Mouse (Mus musculus) neural tube, embryonic 14.5 days (tissue): ENCODE results near the gene Rad9b. TPM values are rescaled to one million over a fixed set of nuclear protein-coding genes. Genes with fewer than 3 reads are reported as not detected.
A peak's percentile ranks its signal among the peaks of the same experiment; 100 is the strongest.

Source experiments
- ATAC-seq: fragments of 200-750 bp; cut with Nextera tagmentation; 2 replicates; pipeline ENCODE4 v1.8.0; 2017; ENCODE audit warnings: low read depth, mild to moderate bottlenecking, moderate TSS enrichment, moderate library complexity
- H3K27ac ChIP-seq: fragments of 300-500 bp; sonication (generic); 2 replicates; pipeline ENCODE4 v1.5.1; 2014; ENCODE audit warnings: low read depth, mild to moderate bottlenecking, control low read depth, low read length, moderate library complexity, mixed read lengths
- H3K27me3 ChIP-seq: fragments of 300-500 bp; sonication (generic); 2 replicates; pipeline ENCODE4 v1.6.1; 2014; ENCODE audit warnings: low read length; ENCODE audit not compliant: control insufficient read depth, insufficient read depth
- H3K36me3 ChIP-seq: fragments of 300-500 bp; sonication (generic); 2 replicates; pipeline ENCODE4 v1.6.1; 2014; ENCODE audit warnings: low read length, mixed read lengths; ENCODE audit not compliant: control insufficient read depth, insufficient read depth
- H3K4me1 ChIP-seq: fragments of 300-500 bp; sonication (generic); 2 replicates; pipeline ENCODE4 v1.6.1; 2014; ENCODE audit warnings: low read length; ENCODE audit not compliant: control insufficient read depth, insufficient read depth
- H3K4me2 ChIP-seq: fragments of 300-500 bp; sonication (generic); 2 replicates; pipeline ENCODE4 v1.6.1; 2014; ENCODE audit warnings: mild to moderate bottlenecking, low read depth, low read length, control low read depth
- H3K4me3 ChIP-seq: fragments of 300-500 bp; sonication (generic); 2 replicates; pipeline ENCODE4 v1.5.1; 2014; ENCODE audit warnings: low read depth, low read length, control low read depth, mixed read lengths
- H3K9ac ChIP-seq: fragments of 300-500 bp; sonication (generic); replicated peaks from 2 replicates; pipeline ENCODE4 v1.6.1; 2014; ENCODE audit warnings: low read depth, mild to moderate bottlenecking, control low read depth, low read length, mixed read lengths
- H3K9me3 ChIP-seq: fragments of 300-500 bp; sonication (generic); 2 replicates; pipeline ENCODE4 v1.6.1; 2016; ENCODE audit warnings: low read length; ENCODE audit not compliant: control insufficient read depth
- WGBS: fragments of 180-500 bp; shearing (Covaris S2); extraction: QIAGEN DNeasy Blood & Tissue Kit; methylation state at CpG from one replicate; pipeline ENCODE4 v1.1.7; 2014; 5-methylcytosine and 5-hydroxymethylcytosine counted together
- polyA plus RNA-seq: library from polyadenylated mRNA; unstranded; fragments of >200 nt; fragmentation: Nextera tagmentation; extraction: Ambion mirVana; gene quantifications from 2 replicates; pipeline ENCODE4 v1.2.1, GENCODE M21; 2014

Rad9b gene
- polyA plus RNA-seq, 1 experiment from 2014 or later, result 24.7 TPM

GRCm38 (mm10) chr5:122294219-122294735, 59.8 kb downstream of the Rad9b start:
- Histone ChIP-seq H3K27me3 (no peaks in the 10 kb centered on the region), H3K36me3 (no peaks in the 10 kb centered on the region), H3K4me2 (no peak overlapping the region), H3K9ac (no peak overlapping the region), H3K4me3 (no peak overlapping the region), H3K9me3 (no peaks in the 10 kb centered on the region), H3K4me1 (peaks cover 12% of the 10 kb centered on the region), H3K27ac (no peak overlapping the region)
- WGBS, result 42% methylated on average over 3 of the region's 3 CpGs
- no peak for ATAC-seq

- ATAC-seq, result no peak
- H3K9me3 ChIP-seq, result no peaks in the 10 kb centered on the region
- H3K36me3 ChIP-seq, result no peaks in the 10 kb centered on the region
- no peaks in the 10 kb centered on the region for H3K27me3 ChIP-seq
- H3K9ac ChIP-seq, result no peak overlapping the region
- peaks cover 12% of the 10 kb centered on the region for H3K4me1 ChIP-seq
- no peak overlapping the region for H3K27ac ChIP-seq
- H3K4me2 ChIP-seq, result no peak overlapping the region
- no peak overlapping the region for H3K4me3 ChIP-seq
- WGBS, result 77% methylated on average over 6 of the region's 6 CpGs
These were observed 60.9 kb downstream of the Rad9b start for GRCm38 (mm10) chr5:122293131-122293530.

- H3K36me3 ChIP-seq, result no peaks in the 10 kb centered on the region
- no peak overlapping the region for H3K27ac ChIP-seq
- H3K9me3 ChIP-seq, result no peaks in the 10 kb centered on the region
- WGBS, result 76% methylated on average over 17 of the region's 17 CpGs
- no peak overlapping the region for H3K4me2 ChIP-seq
- ATAC-seq, result no peak
- no peaks in the 10 kb centered on the region for H3K27me3 ChIP-seq
- H3K4me3 ChIP-seq, result no peak overlapping the region
- H3K4me1 ChIP-seq, result peaks cover 12% of the 10 kb centered on the region
- H3K9ac ChIP-seq, result no peak overlapping the region
These were observed 62.3 kb downstream of the Rad9b start for GRCm38 (mm10) chr5:122291553-122292339.

GRCm38 (mm10) chr5:122291149-122291548, 62.9 kb downstream of the Rad9b start:
- no peak overlapping the region for H3K4me2 ChIP-seq
- H3K9me3 ChIP-seq, result no peaks in the 10 kb centered on the region
- H3K27ac ChIP-seq, result no peak overlapping the region
- H3K27me3 ChIP-seq, result no peaks in the 10 kb centered on the region
- H3K4me3 ChIP-seq, result no peak overlapping the region
- H3K4me1 ChIP-seq, result peaks cover 15% of the 10 kb centered on the region
- 55% methylated on average over 6 of the region's 6 CpGs for WGBS
- no peaks in the 10 kb centered on the region for H3K36me3 ChIP-seq
- H3K9ac ChIP-seq, result no peak overlapping the region
- no peak for ATAC-seq

- H3K9ac ChIP-seq, result no peak overlapping the region
- H3K27me3 ChIP-seq, result no peaks in the 10 kb centered on the region; the same call in 1 of the 2 replicates
- no peak for ATAC-seq
- peaks cover 15% of the 10 kb centered on the region for H3K4me1 ChIP-seq
- H3K9me3 ChIP-seq, result no peaks in the 10 kb centered on the region
- no peak overlapping the region for H3K27ac ChIP-seq
- WGBS, result 94% methylated on average over 4 of the region's 4 CpGs
- H3K36me3 ChIP-seq, result no peaks in the 10 kb centered on the region
- no peak overlapping the region for H3K4me3 ChIP-seq
- H3K4me2 ChIP-seq, result no peak overlapping the region
These were observed 65.8 kb downstream of the Rad9b start for GRCm38 (mm10) chr5:122288147-122288811.

- Histone ChIP-seq H3K4me3 (no peak overlapping the region), H3K9me3 (no peaks in the 10 kb centered on the region), H3K36me3 (no peaks in the 10 kb centered on the region), H3K4me2 (no peak overlapping the region), H3K9ac (no peak overlapping the region), H3K27me3 (no peaks in the 10 kb centered on the region; the same call in 1 of the 2 replicates), H3K4me1 (peaks cover 12% of the 10 kb centered on the region), H3K27ac (no peak overlapping the region)
- ATAC-seq, result no peak
- WGBS, result 92% methylated on average over 4 of the region's 4 CpGs
These were observed 67.0 kb downstream of the Rad9b start for GRCm38 (mm10) chr5:122287026-122287425.

GRCm38 (mm10) chr5:122286191-122286590, 67.8 kb downstream of the Rad9b start:
- Histone ChIP-seq H3K4me1 (peaks cover 12% of the 10 kb centered on the region), H3K9ac (no peak overlapping the region), H3K4me3 (no peak overlapping the region), H3K9me3 (no peaks in the 10 kb centered on the region), H3K4me2 (no peak overlapping the region), H3K27me3 (no peaks in the 10 kb centered on the region; the same call in 1 of the 2 replicates), H3K27ac (no peak overlapping the region), H3K36me3 (no peaks in the 10 kb centered on the region)
- 89% methylated on average over 10 of the region's 10 CpGs for WGBS
- ATAC-seq, result no peak

GRCm38 (mm10) chr5:122285767-122286150, 68.3 kb downstream of the Rad9b start:
- no peak overlapping the region for H3K27ac ChIP-seq
- H3K36me3 ChIP-seq, result no peaks in the 10 kb centered on the region
- H3K4me1 ChIP-seq, result peaks cover 12% of the 10 kb centered on the region
- no peak for ATAC-seq
- peak overlapping the region; percentile 93 for H3K4me3 ChIP-seq
- no peak overlapping the region; the same call in 1 of the 2 replicates for H3K9ac ChIP-seq
- 54% methylated on average over 7 of the region's 7 CpGs for WGBS
- H3K27me3 ChIP-seq, result no peaks in the 10 kb centered on the region; the same call in 1 of the 2 replicates
- H3K9me3 ChIP-seq, result no peaks in the 10 kb centered on the region
- peak overlapping the region; percentile 89 for H3K4me2 ChIP-seq
